Mouse (Mus musculus) embryo, embryonic 11 days (tissue): ENCODE results near the gene Galnt17.
A peak's percentile ranks its signal among the peaks of the same experiment; 100 is the strongest.

Source experiments
- DNase-seq: peaks from one replicate; pipeline ENCODE4 v3.0.0-alpha.2; 2015

Gene Galnt17

GRCm38 (mm10) chr5:131015341-131015740 is 293.0 kb downstream of the Galnt17 start:
- no peak for DNase-seq

- no peak for DNase-seq
Measured at GRCm38 (mm10) chr5:131013816-131014215, 294.5 kb downstream of the Galnt17 start.

GRCm38 (mm10) chr5:131013101-131013500 is 295.2 kb downstream of the Galnt17 start:
- DNase-seq: no peak

- peak; percentile 61 for DNase-seq
Measured at GRCm38 (mm10) chr5:131009510-131009909, 298.8 kb downstream of the Galnt17 start.

GRCm38 (mm10) chr5:131008507-131008906 is 299.8 kb downstream of the Galnt17 start:
- DNase-seq: no peak

- DNase-seq: peak; percentile 33
Measured at GRCm38 (mm10) chr5:131007871-131008505, 300.3 kb downstream of the Galnt17 start.

- DNase-seq: no peak
Measured at GRCm38 (mm10) chr5:131007198-131007597, 301.1 kb downstream of the Galnt17 start.

GRCm38 (mm10) chr5:131006524-131006923 is 301.8 kb downstream of the Galnt17 start:
- no peak for DNase-seq

- DNase-seq: no peak
Measured at GRCm38 (mm10) chr5:131000572-131000971, 307.7 kb downstream of the Galnt17 start.

- DNase-seq: no peak
Measured at GRCm38 (mm10) chr5:130979321-130979720, 329.0 kb downstream of the Galnt17 start.

- DNase-seq: no peak
Measured at GRCm38 (mm10) chr5:130978871-130979270, 329.4 kb downstream of the Galnt17 start.

GRCm38 (mm10) chr5:130977999-130978398 is 330.3 kb downstream of the Galnt17 start:
- DNase-seq: no peak

GRCm38 (mm10) chr5:130952361-130952760 is 355.9 kb downstream of the Galnt17 start:
- no peak for DNase-seq

GRCm38 (mm10) chr5:130950894-130951400 is 357.4 kb downstream of the Galnt17 start:
- peak; percentile 58 for DNase-seq

GRCm38 (mm10) chr5:130950421-130950820 is 357.9 kb downstream of the Galnt17 start:
- DNase-seq: peak; percentile 55

GRCm38 (mm10) chr5:130949710-130950109 is 358.6 kb downstream of the Galnt17 start:
- no peak for DNase-seq

- DNase-seq: peak; percentile 71
Measured at GRCm38 (mm10) chr5:130938911-130939608, 369.2 kb downstream of the Galnt17 start.

- DNase-seq: peak; percentile 89
Measured at GRCm38 (mm10) chr5:130938274-130938741, 370.0 kb downstream of the Galnt17 start.

- DNase-seq: no peak
Measured at GRCm38 (mm10) chr5:130930999-130931398, 377.3 kb downstream of the Galnt17 start.

GRCm38 (mm10) chr5:130927794-130928149 is 380.5 kb downstream of the Galnt17 start:
- no peak for DNase-seq

- no peak for DNase-seq
Measured at GRCm38 (mm10) chr5:130927138-130927793, 381.0 kb downstream of the Galnt17 start.

- no peak for DNase-seq
Measured at GRCm38 (mm10) chr5:130925681-130926080, 382.6 kb downstream of the Galnt17 start.

GRCm38 (mm10) chr5:130924245-130924827 is 384.0 kb downstream of the Galnt17 start:
- DNase-seq: peak; percentile 30
